Mouse (Mus musculus): ENCODE measurements at regions not wholly inside any gene's neighbourhood (a gene's known extent, or its start where the extent isn't known, plus 50 kb on each side); places are given as distances from the start of the nearest gene placed in this dataset.
"Not testable (repeated sequence)": the region's sequence is repeated elsewhere in the genome, so short reads cannot be mapped to it uniquely, and the experiment has no call there.

DNA sequence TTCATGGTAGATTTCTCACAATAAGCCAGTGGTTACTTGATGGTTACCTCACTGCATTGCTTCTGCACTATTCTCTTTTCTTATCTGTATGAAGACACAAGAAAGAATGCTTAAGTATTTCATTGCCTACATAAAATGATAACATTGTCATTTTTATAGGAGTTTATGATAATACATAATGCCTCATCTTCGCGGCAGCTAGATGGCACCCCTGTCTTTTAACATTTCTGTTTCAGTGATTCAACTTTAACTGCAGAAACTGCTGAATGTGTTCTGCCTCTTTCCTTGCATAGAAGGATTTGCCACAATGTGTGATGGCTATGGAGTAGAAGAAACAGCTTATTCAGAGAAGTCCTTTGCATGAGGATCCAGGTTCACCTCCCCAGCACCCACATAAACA, 97.0 kb upstream of the Tars start:
- Histone ChIP-seq H3K27ac (ENCODE audit: insufficient read depth, low read length) (no peak overlapping the region), H3K4me3 (ENCODE audit: extremely low read depth, insufficient read depth, insufficient read length) (no peak overlapping the region), H3K4me1 (ENCODE audit: control insufficient read depth, insufficient read depth, insufficient read length) (no peaks in the 10 kb centered on the region), H3K36me3 (ENCODE audit: control insufficient read depth, insufficient read depth, low read length) (no peaks in the 10 kb centered on the region), H3K27me3 (ENCODE audit: control insufficient read depth, insufficient read depth, low read length) (no peaks in the 10 kb centered on the region)
- TF ChIP-seq POLR2A (IDR thresholded peaks at IDR 0.05; ENCODE audit: low read depth, low read length), result no peak
- no peak for TF ChIP-seq CTCF (IDR thresholded peaks at IDR 0.05; ENCODE audit: extremely low read depth, insufficient read depth, insufficient read length, insufficient replicate concordance)
- DNase-seq (ENCODE audit: low read depth in 1 of 2, low spot score in 2 of 2), result no peak
- 88% methylated on average over 2 of the region's 2 CpGs for WGBS

DNA sequence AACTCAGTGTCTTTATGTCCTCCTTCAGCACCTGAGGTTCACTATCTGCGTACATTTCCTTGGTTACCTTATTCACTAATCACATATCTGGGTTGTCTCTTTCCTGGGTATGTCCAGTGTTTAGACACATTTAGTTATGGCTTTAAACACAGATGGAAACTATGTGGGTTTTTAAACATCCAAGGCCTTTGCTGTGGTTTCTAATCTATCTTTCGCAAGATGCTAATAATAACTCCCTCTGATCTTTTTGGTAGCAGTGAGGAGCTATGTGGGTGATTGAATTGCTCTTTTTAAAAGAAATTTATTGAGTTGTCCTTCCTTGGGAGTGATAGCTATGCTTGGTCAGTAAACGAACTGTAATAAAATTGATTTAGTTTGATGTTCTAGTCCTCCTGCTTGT, 89.7 kb upstream of the Tars start:
- no peak for DNase-seq (ENCODE audit: low read depth in 1 of 2, low spot score in 2 of 2)
- Histone ChIP-seq H3K36me3 (ENCODE audit: control insufficient read depth, insufficient read depth, low read length) (no peaks in the 10 kb centered on the region), H3K4me3 (ENCODE audit: extremely low read depth, insufficient read depth, insufficient read length) (no peak overlapping the region), H3K27me3 (ENCODE audit: control insufficient read depth, insufficient read depth, low read length) (no peaks in the 10 kb centered on the region), H3K27ac (ENCODE audit: insufficient read depth, low read length) (no peak overlapping the region), H3K4me1 (ENCODE audit: control insufficient read depth, insufficient read depth, insufficient read length) (no peaks in the 10 kb centered on the region)
- TF ChIP-seq POLR2A (IDR thresholded peaks at IDR 0.05; ENCODE audit: low read depth, low read length) (no peak), CTCF (IDR thresholded peaks at IDR 0.05; ENCODE audit: extremely low read depth, insufficient read depth, insufficient read length, insufficient replicate concordance) (no peak)
- 50% methylated on average over 3 of the region's 3 CpGs for WGBS

DNA sequence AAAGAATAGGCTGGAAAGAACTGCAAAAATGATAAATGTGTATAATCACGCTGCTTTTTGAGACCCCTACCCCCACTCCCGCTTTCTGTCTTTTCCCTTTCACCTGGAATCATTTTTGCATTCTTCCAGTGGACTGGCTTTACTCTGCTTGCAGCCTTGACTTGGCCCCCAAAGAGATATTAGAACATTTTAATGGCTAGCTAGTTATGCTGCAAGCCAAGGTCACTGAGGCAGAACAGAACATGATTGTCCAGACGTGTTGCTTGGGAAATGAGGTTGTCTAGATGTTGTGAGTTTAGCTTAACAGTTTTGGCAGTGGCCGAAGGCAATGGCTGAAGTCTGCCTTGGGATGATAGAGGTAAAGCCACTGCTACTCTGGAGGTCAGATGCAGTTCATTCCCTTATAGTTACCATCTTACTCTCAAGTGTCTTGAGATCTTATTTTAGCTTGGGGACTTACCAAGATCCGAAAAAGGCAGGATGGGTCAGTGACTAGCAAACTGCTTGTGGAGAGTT, 87.9 kb upstream of the Tars start:
- Histone ChIP-seq H3K27me3 (ENCODE audit: control insufficient read depth, insufficient read depth, low read length) (no peaks in the 10 kb centered on the region), H3K27ac (ENCODE audit: insufficient read depth, low read length) (no peak overlapping the region), H3K4me1 (ENCODE audit: control insufficient read depth, insufficient read depth, insufficient read length) (no peaks in the 10 kb centered on the region), H3K36me3 (ENCODE audit: control insufficient read depth, insufficient read depth, low read length) (no peaks in the 10 kb centered on the region), H3K4me3 (ENCODE audit: extremely low read depth, insufficient read depth, insufficient read length) (no peak overlapping the region)
- no peak for TF ChIP-seq POLR2A (IDR thresholded peaks at IDR 0.05; ENCODE audit: low read depth, low read length)
- no peak for TF ChIP-seq CTCF (IDR thresholded peaks at IDR 0.05; ENCODE audit: extremely low read depth, insufficient read depth, insufficient read length, insufficient replicate concordance)
- 85% methylated on average over 5 of the region's 5 CpGs for WGBS
- no peak for DNase-seq (ENCODE audit: low read depth in 1 of 2, low spot score in 2 of 2)

DNA sequence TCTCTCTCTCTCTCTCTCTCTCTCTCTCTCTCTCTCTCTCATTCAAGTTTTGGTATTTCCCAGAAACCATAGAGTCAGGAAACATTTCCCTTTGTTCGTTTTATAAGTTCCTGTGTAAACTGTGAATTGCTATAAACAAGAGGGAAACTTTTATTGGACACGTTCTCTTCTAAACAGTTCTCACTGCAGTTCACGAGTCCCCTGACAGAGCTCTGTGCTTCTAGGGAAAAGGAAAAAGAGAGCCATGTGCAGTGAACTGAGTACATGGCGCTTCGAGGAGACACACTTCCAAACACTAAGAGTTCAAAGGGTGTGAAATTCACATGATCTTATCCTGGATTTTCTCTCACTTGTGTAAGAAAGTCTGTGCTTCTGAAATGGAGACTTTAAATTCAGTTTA, 84.5 kb upstream of the Tars start:
- Histone ChIP-seq H3K36me3 (ENCODE audit: control insufficient read depth, insufficient read depth, low read length) (no peaks in the 10 kb centered on the region), H3K27me3 (ENCODE audit: control insufficient read depth, insufficient read depth, low read length) (no peaks in the 10 kb centered on the region), H3K27ac (ENCODE audit: insufficient read depth, low read length) (no peak overlapping the region), H3K4me1 (ENCODE audit: control insufficient read depth, insufficient read depth, insufficient read length) (no peaks in the 10 kb centered on the region), H3K4me3 (ENCODE audit: extremely low read depth, insufficient read depth, insufficient read length) (no peak overlapping the region)
- TF ChIP-seq CTCF (IDR thresholded peaks at IDR 0.05; ENCODE audit: extremely low read depth, insufficient read depth, insufficient read length, insufficient replicate concordance), result no peak
- TF ChIP-seq POLR2A (IDR thresholded peaks at IDR 0.05; ENCODE audit: low read depth, low read length), result no peak
- WGBS, result 74% methylated on average over 5 of the region's 5 CpGs
- DNase-seq (ENCODE audit: low read depth in 1 of 2, low spot score in 2 of 2), result no peak

DNA sequence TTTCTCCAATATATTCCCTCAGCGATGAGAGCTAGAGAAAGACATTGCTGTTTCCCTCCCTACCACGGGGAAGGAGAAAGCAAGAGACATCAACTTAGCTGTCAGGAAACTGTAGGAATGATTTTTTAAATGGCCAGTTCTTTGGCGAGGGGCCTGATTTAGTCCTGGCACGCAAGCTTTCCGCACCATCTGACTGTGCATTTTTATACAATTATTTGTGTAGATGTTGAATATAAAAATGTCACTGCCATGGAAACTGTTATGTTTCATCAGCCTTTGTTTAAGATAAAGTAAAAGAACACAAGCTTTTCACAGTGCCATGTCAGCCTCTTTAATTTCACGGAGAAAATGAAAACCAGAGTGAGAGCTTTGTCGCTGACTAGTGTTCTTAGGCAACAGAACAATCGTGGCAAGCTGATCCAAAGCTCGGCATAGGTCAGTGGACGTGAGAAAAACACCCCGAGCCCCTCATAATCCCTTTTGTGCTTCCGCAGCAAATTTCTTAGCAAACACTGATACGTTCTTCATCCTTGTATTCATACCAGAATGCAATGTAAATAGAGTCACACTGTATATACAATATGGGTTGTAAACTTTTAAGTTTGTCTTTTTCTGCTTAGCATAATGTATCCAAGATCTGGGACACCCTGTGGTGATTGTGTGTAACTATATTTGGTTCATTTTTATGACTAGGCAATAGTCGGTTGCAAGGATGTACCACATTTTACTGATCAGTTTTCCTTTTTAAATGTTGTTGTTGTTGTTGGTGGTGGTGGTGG, 79.9 kb upstream of the Tars start:
- H3K4me3 ChIP-seq (ENCODE audit: extremely low read depth, insufficient read depth, insufficient read length), result no peak overlapping the region
- no peak for TF ChIP-seq CTCF (IDR thresholded peaks at IDR 0.05; ENCODE audit: extremely low read depth, insufficient read depth, insufficient read length, insufficient replicate concordance)
- no peaks in the 10 kb centered on the region for H3K27me3 ChIP-seq (ENCODE audit: control insufficient read depth, insufficient read depth, low read length)
- no peak overlapping the region for H3K27ac ChIP-seq (ENCODE audit: insufficient read depth, low read length)
- H3K4me1 ChIP-seq (ENCODE audit: control insufficient read depth, insufficient read depth, insufficient read length), result no peaks in the 10 kb centered on the region
- DNase-seq (ENCODE audit: low read depth in 1 of 2, low spot score in 2 of 2), result no peak
- no peaks in the 10 kb centered on the region for H3K36me3 ChIP-seq (ENCODE audit: control insufficient read depth, insufficient read depth, low read length)
- 89% methylated on average over 14 of the region's 14 CpGs for WGBS

DNA sequence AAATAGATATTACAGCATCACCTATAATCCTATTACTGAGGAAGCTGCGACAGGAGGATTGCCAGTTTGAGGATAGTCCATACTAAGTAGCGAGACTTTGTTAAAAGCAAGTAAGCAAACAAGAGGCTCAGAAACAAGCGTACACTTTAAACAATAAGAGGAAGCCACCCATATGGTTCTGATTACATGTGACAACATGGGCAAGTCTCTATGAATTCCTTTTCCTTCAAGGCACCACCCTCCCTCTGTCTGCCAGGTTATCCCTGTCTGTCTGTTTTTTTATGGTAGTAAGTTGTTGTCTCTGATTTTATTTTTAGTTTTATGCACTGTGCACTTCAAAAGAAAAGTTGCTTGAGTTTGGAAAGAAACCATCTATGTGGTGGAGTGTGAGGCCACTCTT, 76.8 kb upstream of the Tars start:
- H3K36me3 ChIP-seq (ENCODE audit: control insufficient read depth, insufficient read depth, low read length), result no peaks in the 10 kb centered on the region
- DNase-seq (ENCODE audit: low read depth in 1 of 2, low spot score in 2 of 2), result no peak
- 92% methylated on average over 3 of the region's 3 CpGs for WGBS
- no peak overlapping the region for H3K4me3 ChIP-seq (ENCODE audit: extremely low read depth, insufficient read depth, insufficient read length)
- no peaks in the 10 kb centered on the region for H3K27me3 ChIP-seq (ENCODE audit: control insufficient read depth, insufficient read depth, low read length)
- TF ChIP-seq POLR2A (IDR thresholded peaks at IDR 0.05; ENCODE audit: low read depth, low read length) (no peak), CTCF (IDR thresholded peaks at IDR 0.05; ENCODE audit: extremely low read depth, insufficient read depth, insufficient read length, insufficient replicate concordance) (no peak)
- no peak overlapping the region for H3K27ac ChIP-seq (ENCODE audit: insufficient read depth, low read length)
- no peaks in the 10 kb centered on the region for H3K4me1 ChIP-seq (ENCODE audit: control insufficient read depth, insufficient read depth, insufficient read length)

DNA sequence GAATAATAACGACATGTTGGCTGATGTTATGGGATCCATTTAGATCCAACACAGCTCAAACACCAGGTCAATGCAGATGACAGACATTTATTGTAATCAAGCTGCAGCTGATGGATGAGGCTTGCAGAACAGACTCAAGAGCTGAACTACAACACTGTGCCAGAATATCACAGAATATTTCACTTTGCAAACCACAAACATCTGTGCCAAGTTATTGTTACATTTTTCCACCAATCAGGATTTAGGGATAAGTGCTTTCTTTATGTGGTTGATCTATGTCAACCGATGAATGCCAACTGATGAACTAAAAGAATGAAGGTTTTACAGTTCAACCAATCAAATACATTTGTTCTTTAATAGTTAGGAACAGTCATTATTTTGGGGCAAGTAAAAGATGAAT, 63.9 kb upstream of the Tars start:
- no peaks in the 10 kb centered on the region for H3K36me3 ChIP-seq (ENCODE audit: control insufficient read depth, insufficient read depth, low read length)
- H3K4me3 ChIP-seq (ENCODE audit: extremely low read depth, insufficient read depth, insufficient read length), result no peak overlapping the region
- no peak for TF ChIP-seq POLR2A (IDR thresholded peaks at IDR 0.05; ENCODE audit: low read depth, low read length)
- TF ChIP-seq CTCF (IDR thresholded peaks at IDR 0.05; ENCODE audit: extremely low read depth, insufficient read depth, insufficient read length, insufficient replicate concordance), result no peak
- WGBS, result 90% methylated on average over 2 of the region's 2 CpGs
- H3K4me1 ChIP-seq (ENCODE audit: control insufficient read depth, insufficient read depth, insufficient read length), result no peaks in the 10 kb centered on the region
- DNase-seq (ENCODE audit: low read depth in 1 of 2, low spot score in 2 of 2), result no peak
- H3K27ac ChIP-seq (ENCODE audit: insufficient read depth, low read length), result no peak overlapping the region
- no peaks in the 10 kb centered on the region for H3K27me3 ChIP-seq (ENCODE audit: control insufficient read depth, insufficient read depth, low read length)

DNA sequence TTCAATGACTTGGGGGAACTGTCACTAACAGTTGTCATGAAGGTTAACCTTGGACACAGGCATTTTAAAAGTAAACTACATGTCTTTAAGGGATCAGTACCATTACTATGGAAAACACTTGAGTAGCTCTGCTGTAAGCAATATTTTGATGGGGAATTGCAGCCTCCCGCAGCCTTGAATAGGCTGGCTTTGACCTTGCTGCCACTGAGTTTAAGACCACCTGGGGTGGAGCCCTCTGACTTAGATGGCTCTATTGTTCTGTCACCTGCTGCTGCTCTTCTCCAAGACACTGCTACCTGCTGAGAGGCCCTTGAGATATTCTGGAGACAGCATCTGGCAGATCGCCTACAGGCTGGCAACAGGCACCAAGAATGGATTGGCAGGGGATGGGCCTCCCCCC, 62.1 kb upstream of the Tars start:
- not testable (repeated sequence) for H3K36me3 ChIP-seq (ENCODE audit: control insufficient read depth, insufficient read depth, low read length); DNase-seq (ENCODE audit: low read depth in 1 of 2, low spot score in 2 of 2); H3K4me1 ChIP-seq (ENCODE audit: control insufficient read depth, insufficient read depth, insufficient read length); H3K27me3 ChIP-seq (ENCODE audit: control insufficient read depth, insufficient read depth, low read length); H3K27ac ChIP-seq (ENCODE audit: insufficient read depth, low read length); H3K4me3 ChIP-seq (ENCODE audit: extremely low read depth, insufficient read depth, insufficient read length)
- WGBS, result 96% methylated on average over 2 of the region's 2 CpGs
